Mouse (Mus musculus): Measurements from ENCODE around the gene Zfp354b. TPM values are rescaled to one million over a fixed set of nuclear protein-coding genes. Genes with fewer than 3 reads are reported as not detected.

Gene Zfp354b
- polyA plus RNA-seq, 1 experiment = not detected

DNA sequence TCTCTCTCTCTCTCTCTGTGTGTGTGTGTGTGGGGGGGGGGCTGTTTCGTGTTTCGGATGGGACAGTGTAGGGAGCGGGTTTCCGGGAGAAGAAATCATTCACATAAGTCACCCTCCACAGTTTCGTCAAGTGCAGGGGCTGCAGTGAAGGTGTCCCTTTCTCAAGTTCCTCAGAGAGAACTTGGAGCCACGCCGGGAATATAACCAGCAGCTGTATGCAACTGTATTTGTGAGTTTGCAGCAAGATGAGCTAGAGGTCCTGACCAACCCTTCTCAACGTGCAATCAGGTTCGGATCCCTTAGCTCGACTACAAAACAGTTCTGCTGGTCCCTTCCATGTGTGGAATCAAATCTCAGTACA lies 44.5 kb downstream of the Zfp354b start:
- 20% methylated on average over 10 of the region's 10 CpGs for WGBS
- DNase-seq (ENCODE audit: low read depth, low spot score) = no peak

DNA sequence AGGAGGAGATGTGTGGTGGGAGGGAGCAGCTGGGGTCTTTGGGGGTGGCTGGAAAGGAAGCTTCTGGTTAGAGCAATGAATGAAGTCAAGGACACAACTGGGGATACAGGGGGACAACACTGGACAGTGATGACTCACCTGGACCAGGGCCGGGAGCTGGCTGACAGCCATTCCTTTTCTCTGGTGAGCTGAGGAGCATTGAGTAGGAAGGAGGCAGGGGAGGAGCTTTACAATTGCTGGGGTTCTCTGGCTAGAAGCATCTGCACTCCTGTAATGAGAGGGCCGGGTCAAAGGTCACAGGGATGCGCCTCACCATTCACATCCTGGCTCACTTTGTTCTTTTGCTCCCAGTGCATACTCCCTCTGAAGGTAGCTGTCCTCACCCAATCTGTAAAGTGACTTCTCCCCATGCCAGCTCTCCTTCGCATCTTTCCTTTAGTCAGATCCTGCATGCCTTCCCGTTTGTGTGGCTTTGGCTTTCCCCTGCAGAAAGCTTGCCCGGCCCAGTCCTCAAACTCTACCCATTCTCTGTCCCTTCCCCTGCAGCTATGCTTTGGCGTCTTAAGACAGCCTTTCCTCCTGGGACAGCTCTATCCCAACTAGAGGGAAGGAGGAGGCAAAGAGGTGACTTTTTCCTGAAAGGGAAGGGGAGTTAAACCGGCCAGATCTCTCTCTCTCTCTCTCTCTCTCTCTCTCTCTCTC lies 45.1 kb downstream of the Zfp354b start:
- DNase-seq (ENCODE audit: low read depth, low spot score) = no peak
- 34% methylated on average over 8 of the region's 8 CpGs for WGBS

DNA sequence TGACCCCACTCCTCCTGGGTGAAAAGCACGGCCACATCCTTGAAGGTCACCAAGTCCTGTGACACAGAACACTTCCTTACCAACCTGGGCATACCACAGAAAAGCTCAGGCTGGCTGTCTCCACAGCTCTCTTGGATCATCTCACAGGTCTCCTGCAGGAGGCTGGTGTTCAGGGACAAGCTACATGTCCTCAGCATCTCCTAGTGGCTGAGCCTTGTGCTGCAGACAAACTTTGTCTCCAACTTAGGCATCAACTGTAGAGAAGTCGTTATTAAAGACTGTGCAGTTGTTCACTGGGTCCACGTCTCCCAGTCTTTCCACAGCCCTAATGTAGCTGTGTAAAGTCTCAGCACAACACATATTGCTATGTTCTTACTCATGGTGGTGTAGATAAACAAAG lies 47.7 kb downstream of the Zfp354b start:
- no peak for DNase-seq (ENCODE audit: low read depth, low spot score)
- WGBS = 71% methylated on average over 3 of the region's 3 CpGs

DNA sequence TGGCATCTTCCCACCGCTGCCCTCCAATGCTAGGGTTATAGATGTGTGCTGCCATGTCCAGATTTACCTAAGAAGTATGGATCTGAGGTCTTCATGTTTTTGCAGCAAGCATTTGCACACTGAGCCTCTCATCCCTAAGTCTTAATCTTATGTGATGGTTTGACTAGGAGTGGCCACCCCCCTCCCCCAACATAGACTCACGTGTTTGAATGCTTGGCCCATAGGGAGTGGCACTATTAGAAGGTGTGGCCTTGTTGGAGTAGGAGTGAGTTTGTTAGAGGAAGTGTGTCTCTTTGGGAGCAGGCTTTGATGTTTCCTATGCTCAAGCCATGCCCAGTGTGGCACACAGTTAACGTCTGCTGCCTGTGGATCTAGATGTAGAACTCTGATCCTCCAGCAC lies 52.8 kb downstream of the Zfp354b start:
- WGBS = 73% methylated on average over 3 of the region's 3 CpGs
- no peak for DNase-seq (ENCODE audit: low read depth, low spot score)

Other genes with a start within 250 kb of the Zfp354b start
- 0.19 and 0.55 TPM in 2 replicates for gene Zfp354c, start 103.9 kb downstream of the Zfp354b start, polyA plus RNA-seq (2012; rRNA removed)
- gene Zfp879, start 90.1 kb downstream of the Zfp354b start, polyA plus RNA-seq (2012; rRNA removed) = 0.06 and 0.08 TPM in 2 replicates
- gene Grm6, start 80.9 kb downstream of the Zfp354b start, polyA plus RNA-seq (2012; rRNA removed) = 0.23 and 0.45 TPM in 2 replicates
- gene Zfp454, start 44.0 kb downstream of the Zfp354b start, polyA plus RNA-seq (2012; rRNA removed) = 0.15 and 0.40 TPM in 2 replicates
- gene Zfp2, start 15.5 kb downstream of the Zfp354b start, polyA plus RNA-seq (2012; rRNA removed) = 0.58 and 1.1 TPM in 2 replicates
- gene 4933414I15Rik, start 12.1 kb upstream of the Zfp354b start, polyA plus RNA-seq (2012; rRNA removed) = not detected in 2 replicates
- gene Prop1, start 22.1 kb upstream of the Zfp354b start, polyA plus RNA-seq (2012; rRNA removed) = not detected in 2 replicates
- gene Olfr1378, start 34.9 kb upstream of the Zfp354b start, polyA plus RNA-seq (2012; rRNA removed) = not detected in 2 replicates
- not detected in 2 replicates for gene Olfr1377, start 50.3 kb upstream of the Zfp354b start, polyA plus RNA-seq (2012; rRNA removed)
- gene Olfr51, start 72.0 kb upstream of the Zfp354b start, polyA plus RNA-seq (2012; rRNA removed) = not detected in 2 replicates
- gene Olfr54, start 82.6 kb upstream of the Zfp354b start, polyA plus RNA-seq (2012; rRNA removed) = not detected in 2 replicates
- gene Olfr1375, start 116.5 kb upstream of the Zfp354b start, polyA plus RNA-seq (2012; rRNA removed) = not detected in 2 replicates
- 0.61 and 1.3 TPM in 2 replicates for gene Zfp354a, start 127.6 kb upstream of the Zfp354b start, polyA plus RNA-seq (2012; rRNA removed)

All from large intestine, adult 2 months (tissue).